Mouse (Mus musculus): ENCODE results near the gene Tbr1.
A peak's percentile ranks its signal among the peaks of the same experiment; 100 is the strongest.

The Tbr1 gene

GRCm38 (mm10) chr2:61811507-61812421 lies 9.0 kb downstream of the Tbr1 start:
- peak; percentile 42 to 62 for DNase-seq

- peak; percentile 33 to 48 for DNase-seq
Observed at GRCm38 (mm10) chr2:61812536-61812935, 9.8 kb downstream of the Tbr1 start.

- peak; percentile 28 to 44 for DNase-seq
Observed at GRCm38 (mm10) chr2:61813106-61813505, 10.4 kb downstream of the Tbr1 start.

GRCm38 (mm10) chr2:61813521-61813920 lies 10.8 kb downstream of the Tbr1 start:
- DNase-seq, result no peak

- peak; percentile 21 to 34 for DNase-seq
Observed at GRCm38 (mm10) chr2:61814548-61815473, 12.1 kb downstream of the Tbr1 start.

GRCm38 (mm10) chr2:61815583-61816313 lies 13.0 kb downstream of the Tbr1 start:
- peak in 1 of 2 experiments; percentile 19 for DNase-seq

- no peak for DNase-seq
Observed at GRCm38 (mm10) chr2:61818197-61818596, 15.5 kb downstream of the Tbr1 start.

GRCm38 (mm10) chr2:61820203-61820602 lies 17.5 kb downstream of the Tbr1 start:
- no peak for DNase-seq

- no peak for DNase-seq
Observed at GRCm38 (mm10) chr2:61823426-61824140, 20.9 kb downstream of the Tbr1 start.

- no peak for DNase-seq
Observed at GRCm38 (mm10) chr2:61837243-61837806, 34.6 kb downstream of the Tbr1 start.
